Mouse (Mus musculus) erythroblast, embryonic 14.5 days (primary cell): ENCODE data around the gene Slc7a7.

Source experiments
- GATA1 ChIP-seq: IDR thresholded peaks from 2 replicates; pipeline ENCODE4 v1.6.1; 2012; ENCODE audit warnings: low read length, inconsistent platforms, mixed read lengths
- TAL1 ChIP-seq: IDR thresholded peaks from 3 replicates; pipeline ENCODE4 v1.6.1; 2012; ENCODE audit warnings: low read length, inconsistent platforms, mixed read lengths

GRCm38 (mm10) chr14:54423406-54423805 lies 5.8 kb upstream of the Slc7a7 start:
- TF ChIP-seq TAL1, result no peak
- TF ChIP-seq GATA1, result no peak
